Mouse (Mus musculus): ENCODE measurements around the gene Mprip. TPM values are rescaled to one million over a fixed set of nuclear protein-coding genes. Genes with fewer than 3 reads are reported as not detected.

Gene Mprip
- polyA plus RNA-seq, 1 experiment = 221 TPM

DNA sequence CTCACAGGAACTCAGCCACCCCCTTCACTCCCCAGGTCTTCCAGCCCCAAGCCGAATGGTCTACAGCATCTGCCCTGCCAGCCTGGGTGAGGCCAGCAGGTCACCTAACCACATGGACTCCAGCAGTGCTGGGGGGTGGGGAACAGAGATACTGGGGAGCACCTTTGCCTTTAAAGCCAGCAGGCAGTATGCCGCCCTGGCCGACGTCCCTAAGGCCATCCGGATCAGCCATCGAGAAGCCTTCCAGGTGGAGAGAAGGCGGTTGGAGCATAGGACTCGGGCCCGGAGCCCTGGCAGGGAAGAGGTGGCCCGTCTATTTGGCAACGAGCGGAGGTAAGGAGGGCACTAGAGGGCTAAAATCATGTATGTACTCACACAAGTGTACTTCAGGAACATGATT, 76.1 kb downstream of the Mprip start:
- Histone ChIP-seq H3K27ac (ENCODE audit: control insufficient read depth, insufficient read depth, low read length) (no peak overlapping the region), H3K4me3 (ENCODE audit: control insufficient read depth, insufficient read depth, low read length) (no peak overlapping the region), H3K27me3 (ENCODE audit: control insufficient read depth, insufficient read depth, low read length) (no peaks in the 10 kb centered on the region), H3K4me1 (replicated peaks; ENCODE audit: control insufficient read depth, insufficient read depth, low read length) (no peaks in the 10 kb centered on the region), H3K36me3 (ENCODE audit: control insufficient read depth, insufficient read depth, low read length) (peaks cover 47% of the 10 kb centered on the region)
- TF ChIP-seq POLR2A (IDR thresholded peaks at IDR 0.05; ENCODE audit: control insufficient read depth, extremely low read depth, insufficient read depth, low read length, poor library complexity) = no peak
- TF ChIP-seq CTCF (IDR thresholded peaks at IDR 0.05; ENCODE audit: borderline replicate concordance, control insufficient read depth, extremely low read depth, insufficient read depth, low read length, poor library complexity) = no peak
- WGBS = 97% methylated on average over 12 of the region's 12 CpGs
- DNase-seq = no peak

DNA sequence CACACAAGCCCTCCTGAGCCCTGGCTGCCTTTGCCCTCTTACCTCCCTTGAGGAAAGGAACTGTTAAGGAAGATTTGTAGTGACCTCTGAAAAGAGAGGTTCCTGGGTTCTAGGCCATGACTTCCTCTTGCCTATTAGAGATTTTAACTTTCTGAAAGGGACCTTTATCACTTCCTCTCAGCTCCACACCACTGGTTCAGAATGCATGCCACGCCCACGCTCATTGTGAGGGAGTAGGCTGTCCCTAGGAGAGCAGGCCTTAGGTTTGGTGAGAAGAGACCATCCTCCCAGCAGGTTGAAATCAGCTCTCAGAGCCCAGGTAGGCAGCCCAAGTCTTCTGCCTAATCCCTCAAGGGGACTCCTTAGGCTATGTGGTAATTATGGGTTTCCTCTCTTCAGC, 78.9 kb downstream of the Mprip start:
- no peak for TF ChIP-seq CTCF (IDR thresholded peaks at IDR 0.05; ENCODE audit: borderline replicate concordance, control insufficient read depth, extremely low read depth, insufficient read depth, low read length, poor library complexity)
- no peak for TF ChIP-seq POLR2A (IDR thresholded peaks at IDR 0.05; ENCODE audit: control insufficient read depth, extremely low read depth, insufficient read depth, low read length, poor library complexity)
- 88% methylated on average over 2 of the region's 2 CpGs for WGBS
- H3K4me1 ChIP-seq (replicated peaks; ENCODE audit: control insufficient read depth, insufficient read depth, low read length) = no peaks in the 10 kb centered on the region
- no peak overlapping the region for H3K4me3 ChIP-seq (ENCODE audit: control insufficient read depth, insufficient read depth, low read length)
- no peak overlapping the region for H3K27ac ChIP-seq (ENCODE audit: control insufficient read depth, insufficient read depth, low read length)
- no peaks in the 10 kb centered on the region for H3K27me3 ChIP-seq (ENCODE audit: control insufficient read depth, insufficient read depth, low read length)
- peaks cover 60% of the 10 kb centered on the region for H3K36me3 ChIP-seq (ENCODE audit: control insufficient read depth, insufficient read depth, low read length)
- no peak for DNase-seq

DNA sequence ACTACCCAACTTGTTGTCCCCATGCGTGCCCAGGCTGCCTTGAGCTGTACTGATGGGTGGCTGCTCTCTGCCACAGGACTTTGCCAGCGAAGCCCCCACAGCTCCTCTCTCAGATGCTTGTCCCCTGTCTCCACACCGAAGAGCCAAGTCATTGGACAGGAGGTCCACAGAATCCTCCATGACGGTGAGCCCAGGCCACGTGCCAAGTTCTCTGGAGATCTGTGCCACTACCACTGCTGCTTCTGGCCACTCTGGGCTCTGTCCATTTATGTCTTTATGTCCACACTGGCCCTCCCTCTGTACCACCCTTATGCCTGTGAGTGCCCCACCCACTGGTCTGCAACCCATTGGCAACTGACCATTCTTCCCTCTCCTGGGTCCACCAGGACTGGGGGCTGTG, 80.8 kb downstream of the Mprip start:
- H3K27ac ChIP-seq (ENCODE audit: control insufficient read depth, insufficient read depth, low read length) = no peak overlapping the region
- TF ChIP-seq CTCF (IDR thresholded peaks at IDR 0.05; ENCODE audit: borderline replicate concordance, control insufficient read depth, extremely low read depth, insufficient read depth, low read length, poor library complexity) = no peak
- no peak for TF ChIP-seq POLR2A (IDR thresholded peaks at IDR 0.05; ENCODE audit: control insufficient read depth, extremely low read depth, insufficient read depth, low read length, poor library complexity)
- DNase-seq = no peak
- H3K4me3 ChIP-seq (ENCODE audit: control insufficient read depth, insufficient read depth, low read length) = no peak overlapping the region
- peaks cover 59% of the 10 kb centered on the region for H3K36me3 ChIP-seq (ENCODE audit: control insufficient read depth, insufficient read depth, low read length)
- over 99% methylated on average over 5 of the region's 5 CpGs for WGBS
- no peaks in the 10 kb centered on the region for H3K27me3 ChIP-seq (ENCODE audit: control insufficient read depth, insufficient read depth, low read length)
- H3K4me1 ChIP-seq (replicated peaks; ENCODE audit: control insufficient read depth, insufficient read depth, low read length) = no peaks in the 10 kb centered on the region

DNA sequence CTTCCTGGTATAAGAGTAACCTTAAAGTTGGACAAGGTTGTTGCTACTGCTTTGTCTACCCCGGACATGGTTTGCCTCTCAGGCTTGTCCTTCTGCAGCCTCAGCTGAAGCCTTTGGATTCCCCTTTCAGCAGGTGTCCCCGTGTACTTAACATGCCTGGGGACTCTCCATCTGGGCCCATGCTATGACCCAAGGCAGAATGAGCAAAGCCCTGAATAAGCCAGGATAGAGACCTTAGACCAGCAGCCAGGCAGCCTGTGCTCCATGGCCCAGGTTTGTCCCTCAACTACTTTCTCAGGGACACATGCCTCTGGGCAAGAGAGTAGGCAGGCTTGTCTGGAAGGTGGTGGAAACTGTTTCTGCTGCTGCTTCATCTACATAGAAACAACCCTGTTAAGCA, 82.2 kb downstream of the Mprip start:
- peaks cover 47% of the 10 kb centered on the region for H3K36me3 ChIP-seq (ENCODE audit: control insufficient read depth, insufficient read depth, low read length)
- 87% methylated on average over 2 of the region's 2 CpGs for WGBS

DNA sequence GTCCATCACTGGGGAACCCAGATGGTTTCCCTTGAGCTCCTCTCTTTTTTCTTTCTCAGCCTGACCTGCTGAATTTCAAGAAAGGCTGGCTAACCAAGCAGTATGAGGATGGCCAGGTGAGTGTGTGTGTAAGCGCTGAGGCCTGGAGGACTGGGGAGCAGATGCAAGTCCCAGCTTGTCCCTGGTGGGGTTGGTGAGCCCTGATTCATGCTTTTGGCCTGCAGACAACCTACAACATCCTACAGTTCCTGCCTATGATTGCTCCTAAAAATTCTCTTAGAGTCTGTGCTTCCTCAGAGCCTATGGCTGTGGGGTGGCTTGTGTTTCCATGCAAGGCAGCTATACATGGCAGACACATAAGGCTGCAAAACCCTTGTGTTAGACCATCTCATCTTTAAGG, 82.6 kb downstream of the Mprip start:
- no peaks in the 10 kb centered on the region for H3K4me1 ChIP-seq (replicated peaks; ENCODE audit: control insufficient read depth, insufficient read depth, low read length)
- WGBS = 95% methylated on average over 1 of the region's 1 CpGs
- DNase-seq = no peak
- no peak overlapping the region for H3K27ac ChIP-seq (ENCODE audit: control insufficient read depth, insufficient read depth, low read length)
- H3K27me3 ChIP-seq (ENCODE audit: control insufficient read depth, insufficient read depth, low read length) = no peaks in the 10 kb centered on the region
- no peak for TF ChIP-seq POLR2A (IDR thresholded peaks at IDR 0.05; ENCODE audit: control insufficient read depth, extremely low read depth, insufficient read depth, low read length, poor library complexity)
- no peak for TF ChIP-seq CTCF (IDR thresholded peaks at IDR 0.05; ENCODE audit: borderline replicate concordance, control insufficient read depth, extremely low read depth, insufficient read depth, low read length, poor library complexity)
- H3K4me3 ChIP-seq (ENCODE audit: control insufficient read depth, insufficient read depth, low read length) = no peak overlapping the region
- H3K36me3 ChIP-seq (ENCODE audit: control insufficient read depth, insufficient read depth, low read length) = peaks cover 49% of the 10 kb centered on the region

More for the DNA sequence above, 82.2 kb downstream of the Mprip start:
- no peak for DNase-seq
- Histone ChIP-seq H3K27me3 (ENCODE audit: control insufficient read depth, insufficient read depth, low read length) (no peaks in the 10 kb centered on the region), H3K4me1 (replicated peaks; ENCODE audit: control insufficient read depth, insufficient read depth, low read length) (no peaks in the 10 kb centered on the region), H3K4me3 (ENCODE audit: control insufficient read depth, insufficient read depth, low read length) (no peak overlapping the region), H3K27ac (ENCODE audit: control insufficient read depth, insufficient read depth, low read length) (no peak overlapping the region)
- no peak for TF ChIP-seq CTCF (IDR thresholded peaks at IDR 0.05; ENCODE audit: borderline replicate concordance, control insufficient read depth, extremely low read depth, insufficient read depth, low read length, poor library complexity)
- TF ChIP-seq POLR2A (IDR thresholded peaks at IDR 0.05; ENCODE audit: control insufficient read depth, extremely low read depth, insufficient read depth, low read length, poor library complexity) = no peak

DNA sequence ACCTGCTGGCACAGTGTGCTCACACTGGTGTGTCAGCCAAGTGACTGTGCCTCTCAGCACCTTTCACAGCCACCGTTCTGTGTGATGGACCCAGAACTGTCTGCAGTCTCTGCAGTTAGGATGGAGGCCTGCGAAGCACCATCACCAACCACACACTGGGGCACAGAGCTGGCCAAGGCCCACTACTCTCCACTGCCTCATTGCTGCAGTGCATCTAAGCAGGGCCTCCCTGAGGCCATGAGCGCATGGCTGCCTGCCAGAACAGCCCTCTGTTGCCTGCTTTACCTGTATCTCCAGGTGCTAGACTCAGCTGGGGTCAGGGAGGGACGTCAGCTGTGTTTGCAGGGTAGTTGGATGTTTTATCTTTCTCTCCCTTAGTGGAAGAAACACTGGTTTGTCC, 83.3 kb downstream of the Mprip start:
- 96% methylated on average over 4 of the region's 4 CpGs for WGBS
- DNase-seq = no peak

DNA sequence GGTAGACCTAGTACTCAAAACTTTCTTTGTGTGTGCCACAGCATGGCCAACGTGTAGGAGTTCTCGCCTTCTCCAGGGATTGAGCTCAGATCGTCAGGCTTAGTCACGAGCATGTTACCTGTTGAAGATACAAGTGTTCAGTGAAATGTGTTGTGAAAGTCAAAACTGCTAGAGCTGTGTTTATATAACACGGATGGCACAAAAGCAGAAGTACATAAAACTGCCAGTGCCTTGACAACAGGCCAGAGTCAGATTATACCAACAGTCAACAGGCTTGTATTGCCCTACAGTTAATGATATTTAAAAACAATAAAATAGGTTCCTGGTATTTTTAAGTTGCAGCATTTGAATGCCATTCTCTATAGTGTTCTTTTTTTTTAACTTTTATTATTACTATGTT, 84.7 kb downstream of the Mprip start:
- no peak overlapping the region for H3K4me3 ChIP-seq (ENCODE audit: control insufficient read depth, insufficient read depth, low read length)
- DNase-seq = no peak
- 73% methylated on average over 5 of the region's 5 CpGs for WGBS
- peaks cover 58% of the 10 kb centered on the region for H3K36me3 ChIP-seq (ENCODE audit: control insufficient read depth, insufficient read depth, low read length)
- no peaks in the 10 kb centered on the region for H3K27me3 ChIP-seq (ENCODE audit: control insufficient read depth, insufficient read depth, low read length)
- TF ChIP-seq POLR2A (IDR thresholded peaks at IDR 0.05; ENCODE audit: control insufficient read depth, extremely low read depth, insufficient read depth, low read length, poor library complexity) (no peak), CTCF (IDR thresholded peaks at IDR 0.05; ENCODE audit: borderline replicate concordance, control insufficient read depth, extremely low read depth, insufficient read depth, low read length, poor library complexity) (no peak)
- no peak overlapping the region for H3K27ac ChIP-seq (ENCODE audit: control insufficient read depth, insufficient read depth, low read length)
- no peaks in the 10 kb centered on the region for H3K4me1 ChIP-seq (replicated peaks; ENCODE audit: control insufficient read depth, insufficient read depth, low read length)

More for the DNA sequence above, 83.3 kb downstream of the Mprip start:
- TF ChIP-seq POLR2A (IDR thresholded peaks at IDR 0.05; ENCODE audit: control insufficient read depth, extremely low read depth, insufficient read depth, low read length, poor library complexity) (no peak), CTCF (IDR thresholded peaks at IDR 0.05; ENCODE audit: borderline replicate concordance, control insufficient read depth, extremely low read depth, insufficient read depth, low read length, poor library complexity) (no peak)
- H3K27ac ChIP-seq (ENCODE audit: control insufficient read depth, insufficient read depth, low read length) = no peak overlapping the region
- H3K4me1 ChIP-seq (replicated peaks; ENCODE audit: control insufficient read depth, insufficient read depth, low read length) = no peaks in the 10 kb centered on the region
- H3K4me3 ChIP-seq (ENCODE audit: control insufficient read depth, insufficient read depth, low read length) = no peak overlapping the region
- no peaks in the 10 kb centered on the region for H3K27me3 ChIP-seq (ENCODE audit: control insufficient read depth, insufficient read depth, low read length)
- peaks cover 51% of the 10 kb centered on the region for H3K36me3 ChIP-seq (ENCODE audit: control insufficient read depth, insufficient read depth, low read length)

All from thymus, adult 2 months (tissue).